Mouse (Mus musculus) cerebellum, adult 11 months (tissue): ENCODE results near the gene Gng10.

Experiments
- DNase-seq: peaks from one replicate; pipeline ENCODE4 v3.0.0; 2022

Gng10 gene

GRCm38 (mm10) chr4:59016922-59017321, 18.0 kb upstream of the Gng10 start:
- DNase-seq = no peak

GRCm38 (mm10) chr4:59034325-59034917, 467 bp upstream of the Gng10 start:
- peak; percentile 20 for DNase-seq

DNA sequence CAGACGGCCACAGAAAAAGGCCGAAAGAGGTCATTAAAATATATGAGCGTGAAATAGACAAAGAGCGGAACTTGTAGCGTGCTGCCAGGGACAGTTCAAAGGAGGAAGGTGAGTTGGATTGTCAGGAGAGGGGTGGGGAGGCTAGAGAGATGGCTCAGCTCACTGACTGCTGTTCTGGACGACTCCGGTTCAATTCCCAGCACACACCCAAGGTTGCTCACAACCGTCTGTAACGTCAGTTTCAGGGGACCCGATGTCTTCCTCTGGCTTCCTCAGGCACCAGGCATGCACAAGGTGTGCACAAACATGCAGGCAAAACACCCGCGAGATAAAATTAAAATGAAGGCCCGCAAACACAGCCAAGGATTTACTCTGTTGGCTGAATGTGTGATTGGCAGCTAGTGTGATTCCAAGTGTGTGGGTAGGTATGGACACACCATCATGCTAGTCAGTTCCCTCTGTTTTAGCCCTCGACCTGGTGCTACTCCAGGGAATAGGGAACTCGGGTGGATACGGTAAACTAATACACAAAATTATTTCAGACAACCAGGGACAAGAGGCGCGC, 980 bp downstream of the Gng10 start:
- DNase-seq = peak; percentile 12

DNA sequence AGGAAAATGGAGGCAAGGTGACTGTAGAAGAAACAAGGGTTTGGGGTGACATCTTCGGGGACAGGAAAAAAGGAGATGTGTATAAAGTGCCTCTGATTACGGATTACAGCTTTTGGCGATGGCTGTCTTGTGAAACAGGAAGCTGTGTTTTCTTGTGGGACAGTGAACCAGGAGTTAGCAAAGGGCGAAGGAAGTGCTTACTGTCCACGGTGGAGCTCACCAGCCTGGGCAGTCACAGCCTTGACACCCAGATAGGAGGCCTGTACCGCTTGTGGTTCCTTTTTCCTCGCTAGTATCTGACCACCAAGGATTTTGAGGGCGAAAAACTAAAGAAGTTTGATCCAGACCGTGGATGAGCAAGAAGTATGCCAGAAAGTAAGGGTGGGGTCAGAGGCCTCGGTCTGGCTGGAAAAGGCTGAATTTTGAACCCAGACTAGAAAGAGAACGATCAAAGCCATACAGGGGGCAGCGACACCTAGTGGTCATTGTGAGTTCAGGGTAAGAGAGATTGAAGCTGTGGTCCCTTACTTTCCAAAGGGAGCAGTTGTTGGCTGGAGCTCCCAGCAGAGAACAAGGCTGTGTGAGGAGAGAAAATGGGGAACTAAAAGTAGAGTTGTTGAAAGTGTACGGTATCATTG, 1.7 kb downstream of the Gng10 start:
- DNase-seq = peak; percentile 64

DNA sequence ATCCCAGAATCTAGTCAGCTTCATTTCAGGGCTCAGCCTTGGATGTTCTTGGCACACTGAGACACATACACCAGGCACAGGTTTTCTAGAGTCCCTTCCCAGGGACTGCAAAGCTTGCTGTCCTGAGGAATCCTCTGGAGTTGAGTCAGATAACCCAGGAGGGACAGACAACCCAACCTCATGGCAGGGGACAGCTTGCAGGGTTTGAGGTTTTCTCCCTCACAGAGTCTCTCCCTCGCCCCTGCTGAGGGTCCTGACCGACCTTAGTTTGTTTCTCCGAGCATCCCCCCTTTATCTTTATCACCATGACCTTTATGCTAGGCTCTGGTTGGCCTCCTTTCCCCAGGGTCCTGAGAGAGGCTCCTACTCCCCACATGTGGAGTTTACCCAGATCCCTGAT, 2.6 kb downstream of the Gng10 start:
- no peak for DNase-seq

GRCm38 (mm10) chr4:59040397-59041287, 5.8 kb downstream of the Gng10 start:
- DNase-seq = no peak

GRCm38 (mm10) chr4:59043074-59043473, 8.2 kb downstream of the Gng10 start:
- no peak for DNase-seq

DNA sequence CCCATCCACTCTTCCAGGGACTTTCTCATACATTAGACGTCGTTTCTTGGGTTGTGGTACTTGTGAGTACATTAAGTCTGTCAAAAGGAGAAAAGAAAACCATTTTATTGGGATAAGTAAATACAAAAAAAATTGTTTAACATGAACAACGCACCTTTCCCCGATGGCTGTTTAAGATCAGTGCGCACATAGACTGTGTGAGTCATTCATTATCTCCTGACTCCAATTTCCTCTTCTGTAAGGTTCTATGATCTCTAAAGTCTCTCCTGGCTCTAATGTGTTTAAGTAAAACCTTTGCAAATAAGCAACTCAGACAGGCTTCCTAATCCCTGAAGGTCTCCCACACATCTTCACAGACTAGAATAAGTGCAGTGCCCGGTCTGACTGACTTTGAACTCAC, 9.0 kb downstream of the Gng10 start:
- DNase-seq = no peak

- no peak for DNase-seq
Measured at GRCm38 (mm10) chr4:59047222-59047621, 12.3 kb downstream of the Gng10 start.

GRCm38 (mm10) chr4:59051081-59051480, 16.2 kb downstream of the Gng10 start:
- no peak for DNase-seq

DNA sequence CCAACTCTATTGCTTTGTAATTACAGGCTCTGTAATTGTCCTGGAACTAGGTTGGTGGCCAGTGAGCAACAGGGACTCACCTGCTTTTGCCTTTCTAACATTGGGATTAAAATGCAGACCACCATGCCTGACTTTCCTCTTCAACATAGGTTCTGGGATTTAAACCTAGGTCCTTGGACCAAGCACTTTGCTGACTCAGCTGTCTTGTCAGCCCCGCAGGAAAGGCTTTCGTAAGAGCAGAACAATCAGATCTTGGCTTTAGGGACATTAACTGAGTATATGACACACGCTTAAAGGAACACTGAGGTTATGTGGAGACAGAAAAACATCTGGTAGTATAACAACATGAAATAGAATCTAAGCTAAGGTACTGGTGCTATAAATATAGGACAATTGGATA, 23.0 kb downstream of the Gng10 start:
- no peak for DNase-seq

- no peak for DNase-seq
Measured at GRCm38 (mm10) chr4:59062526-59062925, 27.6 kb downstream of the Gng10 start.

DNA sequence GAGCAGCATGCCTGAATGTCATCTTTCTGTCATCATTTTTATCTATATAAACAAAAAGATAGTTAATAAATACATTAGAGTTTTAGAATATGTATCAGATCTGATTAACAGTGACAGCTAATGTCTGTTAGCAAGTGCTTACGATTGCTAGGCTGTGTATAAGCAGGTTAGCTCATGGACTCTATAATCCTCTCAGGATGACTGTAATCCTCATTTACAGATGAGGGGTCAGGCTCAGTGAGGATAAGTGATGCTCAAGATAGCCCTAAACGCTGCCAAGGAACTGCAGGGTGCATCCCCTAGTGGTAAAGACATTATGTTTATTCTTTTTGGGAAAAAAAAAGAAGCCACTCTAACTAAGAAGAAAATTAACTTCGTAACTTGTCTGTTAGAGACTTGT, 34.4 kb downstream of the Gng10 start:
- DNase-seq = no peak

GRCm38 (mm10) chr4:59083430-59083829, 48.5 kb downstream of the Gng10 start:
- DNase-seq = no peak

- no peak for DNase-seq
Measured at GRCm38 (mm10) chr4:59089391-59089790, 54.5 kb downstream of the Gng10 start.
